Mouse (Mus musculus) heart, postnatal 0 days (tissue): ENCODE data around the gene Fam120c.

Experiments used
- CTCF ChIP-seq: IDR thresholded peaks from 2 replicates; pipeline ENCODE4 v1.5.1; 2016; ENCODE audit warnings: antibody characterized with exemption, control low read depth, low read depth
- EP300 ChIP-seq: IDR thresholded peaks from 2 replicates; pipeline ENCODE4 v1.6.1; 2016; ENCODE audit warnings: antibody characterized with exemption, low read depth

DNA sequence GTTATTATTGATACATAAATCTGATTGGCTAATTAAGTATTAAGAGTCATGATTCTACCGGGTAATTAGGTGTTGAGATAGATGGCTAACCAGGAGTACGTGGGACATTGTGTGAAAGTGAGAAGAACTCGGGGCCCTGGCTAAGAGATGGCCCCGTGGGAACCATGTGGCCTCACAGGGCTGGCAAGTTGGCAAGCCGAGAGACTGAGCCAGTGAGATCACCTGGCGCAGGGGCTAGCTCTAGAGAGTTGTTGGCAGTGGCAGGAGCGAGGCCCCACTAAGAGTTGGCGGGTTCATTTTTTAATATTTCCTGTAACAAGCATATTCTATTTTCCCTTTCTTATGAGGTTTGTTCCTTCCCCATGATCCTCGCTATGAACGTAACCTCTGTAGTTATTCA is 74.8 kb downstream of the Fam120c start:
- TF ChIP-seq CTCF: no peak
- TF ChIP-seq EP300: no peak
